In genomic region chr16:41510915-41511552, GRCm38 (mm10) we compare ENCODE assay signal across 11 mouse cellular contexts.
A peak's percentile ranks its signal among the peaks of the same experiment; 100 is the strongest.
DNase-seq lines count a peak whose midpoint lies in the region; ATAC-seq lines count a peak whose summit lies in the region.
"Had no signal": no experiment of that assay in that cellular context is flagged by ENCODE, and none has a peak within 500 bp of the region (broad histone marks: within the 10 kb centered on the region; RNA-seq: fewer than 3 reads in every experiment).

No protein-coding gene starts in this region.

- peak; percentile 41 for ATAC-seq in frontal cortex, adult (ENCODE audit: low TSS enrichment)
- ATAC-seq in CD4-positive, CD25-positive, alpha-beta regulatory T cell, adult 4 months: no peak

- DNase-seq in frontal cortex, postnatal 14 days (ENCODE audit: low spot score in 2 of 2): no peak
- DNase-seq in ovary, postnatal 36 days (ENCODE audit: low spot score): peak; percentile 5
- no peak for DNase-seq in ovary, postnatal 14 days (ENCODE audit: low spot score)
- peak; percentile 7 for DNase-seq in kidney, postnatal 10 days
- DNase-seq in urinary bladder, postnatal 4 days (ENCODE audit: low spot score in 2 of 2): no peak
- no peak for DNase-seq in lung, postnatal 10 days
- DNase-seq: cerebellum, postnatal 36 days; spleen, adult 18-20 months; thymus, postnatal 25 days had no signal

Comparison
In these comparisons a context has a peak if more than half of its experiments do, and no peak if none do; other contexts are left out.
1. DNase-seq: peak in ovary, postnatal 36 days (single experiment) and kidney, postnatal 10 days (single experiment); none in frontal cortex, postnatal 14 days (0 of 2), ovary, postnatal 14 days (single experiment), urinary bladder, postnatal 4 days (0 of 2) and lung, postnatal 10 days (single experiment).